In genomic region chr6:40470916-40471719, GRCm38 (mm10) we compare ENCODE assay signal across 8 mouse cellular contexts. TPM values are rescaled to one million over a fixed set of nuclear protein-coding genes. Genes with fewer than 3 reads are reported as not detected.
DNase-seq lines count a peak whose midpoint lies in the region; ATAC-seq and TF ChIP-seq lines count a peak whose summit lies in the region.

TSS of gene Ssbp1 (plus strand) at chr6:40471352.

- peak; percentile 32 for TF ChIP-seq CTCF in liver, embryonic 14.5 days (IDR thresholded peaks at IDR 0.05; ENCODE audit: low read depth)
- peak; percentile 40 for TF ChIP-seq CTCF in stomach, postnatal 0 days (IDR thresholded peaks at IDR 0.05; ENCODE audit: low read depth)

- ATAC-seq in heart, embryonic 15.5 days (replicated peaks; ENCODE audit: insufficient number of reproducible peaks, insufficient read depth, low FRiP score, low read depth) = peak; percentile 95
- peak; percentile 94 for ATAC-seq in liver, embryonic 14.5 days (ENCODE audit: insufficient read depth)
- ATAC-seq in neural tube, embryonic 11.5 days (ENCODE audit: insufficient read depth, low FRiP score, low TSS enrichment) = peak; percentile 95
- ATAC-seq in stomach, postnatal 0 days (ENCODE audit: low FRiP score, low TSS enrichment) = peak; percentile 99

- peaks cover 24% of the 10 kb centered on the region for H3K4me1 ChIP-seq in forebrain, embryonic 10.5 days
- H3K4me1 ChIP-seq in heart, embryonic 15.5 days (replicated peaks) = peaks cover 6% of the 10 kb centered on the region
- peaks cover 3 to 4% of the 10 kb centered on the region in 2 experiments; a peak in 3 of 4 replicates for H3K4me1 ChIP-seq in liver, embryonic 14.5 days (replicated peaks; ENCODE audit: control insufficient read depth in 2 of 2, insufficient read depth in 2 of 2, low read length in 1 of 2)
- peaks cover 4% of the 10 kb centered on the region; the same call in 1 of the 2 replicates for H3K4me1 ChIP-seq in neural tube, embryonic 11.5 days (ENCODE audit: control insufficient read depth, insufficient read depth, low read length)
- no peaks in the 10 kb centered on the region for H3K4me1 ChIP-seq in stomach, postnatal 0 days (replicated peaks; ENCODE audit: control insufficient read depth, insufficient read depth)

- DNase-seq in CD8-positive naive resting alpha-beta T cell, adult 2 months (ENCODE audit: low read depth in 2 of 2, low spot score in 2 of 2) = peak; percentile 90 to 93
- peak; percentile 87 for DNase-seq in c-Kit-positive CD71-negative TER-119-negative erythroid progenitor cells, embryonic 14.5 days (ENCODE audit: low read depth)
- DNase-seq in forebrain, embryonic 10.5 days (ENCODE audit: extremely low spot score, low spot score) = peak; percentile 94
- peak; percentile 94 to 96 for DNase-seq in kidney, postnatal 25 days
- peak; percentile 88 to 89 (median 89) for DNase-seq in liver, embryonic 14.5 days (ENCODE audit: low read depth in 3 of 3, low spot score in 3 of 3)
- DNase-seq in neural tube, embryonic 11.5 days (ENCODE audit: low spot score) = peak; percentile 95
- peak; percentile 94 for DNase-seq in stomach, postnatal 0 days (ENCODE audit: low spot score)

- H3K27ac ChIP-seq in forebrain, embryonic 10.5 days = peak within 1 kb of the TSS; percentile 97
- H3K27ac ChIP-seq in heart, embryonic 15.5 days = peak within 1 kb of the TSS; percentile 89
- no peak within 1 kb of the TSS for H3K27ac ChIP-seq in liver, embryonic 14.5 days
- peak within 1 kb of the TSS; percentile 93 for H3K27ac ChIP-seq in neural tube, embryonic 11.5 days (ENCODE audit: low read depth, low read length)
- H3K27ac ChIP-seq in stomach, postnatal 0 days (replicated peaks) = peak within 1 kb of the TSS; percentile 94

- H3K9me3 ChIP-seq in forebrain, embryonic 10.5 days = no peaks in the 10 kb centered on the region
- H3K9me3 ChIP-seq in heart, embryonic 15.5 days (replicated peaks) = no peaks in the 10 kb centered on the region
- H3K9me3 ChIP-seq in liver, embryonic 14.5 days (ENCODE audit: control insufficient read depth, low read length) = no peaks in the 10 kb centered on the region
- H3K9me3 ChIP-seq in neural tube, embryonic 11.5 days (ENCODE audit: control insufficient read depth, low read length) = no peaks in the 10 kb centered on the region
- H3K9me3 ChIP-seq in stomach, postnatal 0 days (ENCODE audit: control insufficient read depth, low read length) = no peaks in the 10 kb centered on the region

- peaks cover 32% of the 10 kb centered on the region for H3K36me3 ChIP-seq in forebrain, embryonic 10.5 days (replicated peaks)
- peaks cover 28% of the 10 kb centered on the region for H3K36me3 ChIP-seq in heart, embryonic 15.5 days
- peaks cover 14% of the 10 kb centered on the region for H3K36me3 ChIP-seq in liver, embryonic 14.5 days (replicated peaks; ENCODE audit: control insufficient read depth, insufficient read depth, low read depth)
- no peaks in the 10 kb centered on the region; the same call in 1 of the 2 replicates for H3K36me3 ChIP-seq in neural tube, embryonic 11.5 days (ENCODE audit: control insufficient read depth, insufficient read depth, low read length)
- peaks cover 13% of the 10 kb centered on the region for H3K36me3 ChIP-seq in stomach, postnatal 0 days (ENCODE audit: control insufficient read depth, insufficient read depth, low read length)

- peak within 1 kb of the TSS; percentile 84 for H3K4me2 ChIP-seq in heart, embryonic 15.5 days
- H3K4me2 ChIP-seq in liver, embryonic 14.5 days (ENCODE audit: low read depth) = peak within 1 kb of the TSS; percentile 77
- peak within 1 kb of the TSS; percentile 73 for H3K4me2 ChIP-seq in neural tube, embryonic 11.5 days (ENCODE audit: low read depth)
- H3K4me2 ChIP-seq in stomach, postnatal 0 days (replicated peaks; ENCODE audit: low read depth) = peak within 1 kb of the TSS; percentile 75

- peak within 1 kb of the TSS; percentile 78 for H3K9ac ChIP-seq in heart, embryonic 15.5 days
- H3K9ac ChIP-seq in liver, embryonic 14.5 days (replicated peaks) = peak within 1 kb of the TSS; percentile 71
- peak within 1 kb of the TSS; percentile 97 for H3K9ac ChIP-seq in neural tube, embryonic 11.5 days (ENCODE audit: low read length)
- H3K9ac ChIP-seq in stomach, postnatal 0 days (ENCODE audit: low read length) = peak within 1 kb of the TSS; percentile 88

- peak; percentile 63; the same call in 1 of the 2 replicates for TF ChIP-seq EP300 in liver, embryonic 14.5 days (IDR thresholded peaks at IDR 0.05; ENCODE audit: low read depth)
- TF ChIP-seq EP300 in stomach, postnatal 0 days (optimal IDR thresholded peaks at IDR 0.05) = peak; percentile 98

- peak within 1 kb of the TSS; percentile 82 for H3K4me3 ChIP-seq in forebrain, embryonic 10.5 days
- peak within 1 kb of the TSS; percentile 64 for H3K4me3 ChIP-seq in heart, embryonic 15.5 days
- H3K4me3 ChIP-seq in liver, embryonic 14.5 days (ENCODE audit: insufficient read depth in 1 of 2, low read depth in 2 of 2, low read length in 2 of 2) = peak within 1 kb of the TSS; percentile 63 to 90
- H3K4me3 ChIP-seq in neural tube, embryonic 11.5 days (ENCODE audit: low read depth, low read length) = peak within 1 kb of the TSS; percentile 75
- H3K4me3 ChIP-seq in stomach, postnatal 0 days (ENCODE audit: low read depth, low read length) = peak within 1 kb of the TSS; percentile 81

- no peaks in the 10 kb centered on the region for H3K27me3 ChIP-seq in forebrain, embryonic 10.5 days (ENCODE audit: poor library complexity, severe bottlenecking)
- no peaks in the 10 kb centered on the region for H3K27me3 ChIP-seq in heart, embryonic 15.5 days
- no peaks in the 10 kb centered on the region for H3K27me3 ChIP-seq in liver, embryonic 14.5 days (ENCODE audit: control insufficient read depth, insufficient read depth, low read length)
- H3K27me3 ChIP-seq in neural tube, embryonic 11.5 days (ENCODE audit: control insufficient read depth, insufficient read depth, low read length) = no peaks in the 10 kb centered on the region
- no peaks in the 10 kb centered on the region for H3K27me3 ChIP-seq in stomach, postnatal 0 days (ENCODE audit: control insufficient read depth, insufficient read depth, low read length)

- WGBS in forebrain, embryonic 10.5 days = under 1% methylated on average over 54 of the region's 54 CpGs
- WGBS in heart, embryonic 15.5 days = under 1% methylated on average over 54 of the region's 54 CpGs
- WGBS in liver, embryonic 14.5 days (ENCODE audit: insufficient replicate concordance) = under 1% methylated on average over 54 of the region's 54 CpGs
- WGBS in neural tube, embryonic 11.5 days = under 1% methylated on average over 54 of the region's 54 CpGs
- WGBS in stomach, postnatal 0 days = under 1% methylated on average over 54 of the region's 54 CpGs

RNA-seq across cellular contexts. Expression of gene Ssbp1, which starts in this region (rescaled TPM):
- 237 and 245 TPM in 2 replicates for polyA plus RNA-seq in forebrain, embryonic 10.5 days (2016; fragmentation: Nextera tagmentation; extraction: Ambion mirVana)
- polyA plus RNA-seq in heart, embryonic 15.5 days (2015; fragmentation: Nextera tagmentation; extraction: Ambion mirVana) = 96.0 and 98.9 TPM in 2 replicates
- polyA plus RNA-seq in liver, embryonic 14.5 days (2012; rRNA removed) = 15.4 and 37.0 TPM in 2 replicates
- polyA plus RNA-seq in liver, embryonic 14.5 days (2014; fragmentation: Nextera tagmentation; extraction: Ambion mirVana) = 68.5 and 75.1 TPM in 2 replicates
- 149 and 156 TPM in 2 replicates for polyA plus RNA-seq in neural tube, embryonic 11.5 days (2014; fragmentation: Nextera tagmentation; extraction: Ambion mirVana)
- polyA plus RNA-seq in stomach, postnatal 0 days (2015; fragmentation: Nextera tagmentation; extraction: Ambion mirVana) = 89.2 and 93.6 TPM in 2 replicates
